Comparison of ENCODE assay signal across 12 mouse cellular contexts in genomic region chr4:150415227-150415969, GRCm38 (mm10).
A peak's percentile ranks its signal among the peaks of the same experiment; 100 is the strongest.
DNase-seq lines count a peak whose midpoint lies in the region; ATAC-seq and TF ChIP-seq lines count a peak whose summit lies in the region.
"Had no signal": no experiment of that assay in that cellular context is flagged by ENCODE, and none has a peak within 500 bp of the region (broad histone marks: within the 10 kb centered on the region; RNA-seq: fewer than 3 reads in every experiment).

No protein-coding gene starts in this region.

- in situ Hi-C loops in Patski (cut with MboI; ENCODE audit: low pct_unique_long_range_greater_than_20kb) = no loop called here

- ATAC-seq in lung, embryonic 14.5 days (ENCODE audit: insufficient read depth) = no peak
- ATAC-seq in Patski = no peak
- ATAC-seq in liver, embryonic 15.5 days (ENCODE audit: insufficient read depth) = 0 out of 2 replicates have a peak, but pooled peaks have one; percentile 32

- POLR2A ChIA-PET in Patski (lab: Charles Lee) = no interaction called here

- no peaks in the 10 kb centered on the region for H3K9me3 ChIP-seq in lung, embryonic 14.5 days (ENCODE audit: low read depth, low read length)
- no peaks in the 10 kb centered on the region for H3K9me3 ChIP-seq in liver, embryonic 15.5 days (replicated peaks)
- H3K9me3 ChIP-seq: heart, embryonic 15.5 days; limb, embryonic 13.5 days had no signal

- no peak overlapping the region for H3K9ac ChIP-seq in lung, embryonic 14.5 days
- H3K9ac ChIP-seq in liver, embryonic 15.5 days = no peak overlapping the region
- H3K9ac ChIP-seq: heart, embryonic 15.5 days; limb, embryonic 13.5 days had no signal

- no peak for TF ChIP-seq CTCF in lung, embryonic 14.5 days (IDR thresholded peaks at IDR 0.05; ENCODE audit: low read depth)
- no peak for TF ChIP-seq CTCF in lung, adult 2 months (IDR thresholded peaks at IDR 0.05; ENCODE audit: insufficient read depth, low read length)
- no peak for TF ChIP-seq CTCF in Patski (IDR thresholded peaks at IDR 0.05)
- no peak for TF ChIP-seq CTCF in kidney, adult 2 months (conservative IDR thresholded peaks at IDR 0.05; ENCODE audit: insufficient read depth, insufficient read length, low read depth, low read length)

- no peak overlapping the region for H3K4me2 ChIP-seq in lung, embryonic 14.5 days
- H3K4me2 ChIP-seq in liver, embryonic 15.5 days = peak overlapping the region; percentile 31
- H3K4me2 ChIP-seq: heart, embryonic 15.5 days; limb, embryonic 13.5 days had no signal

- no peak for TF ChIP-seq POLR2A in lung, adult 2 months (IDR thresholded peaks at IDR 0.05; ENCODE audit: borderline replicate concordance, extremely low read depth, low read depth, low read length)
- no peak for TF ChIP-seq POLR2A in kidney, adult 2 months (IDR thresholded peaks at IDR 0.05; ENCODE audit: low read depth, low read length)

- H3K4me3 ChIP-seq in lung, embryonic 14.5 days (ENCODE audit: low read depth, low read length) = no peak overlapping the region
- no peak overlapping the region for H3K4me3 ChIP-seq in lung, adult 2 months (replicated peaks; ENCODE audit: extremely low read depth, low read depth, low read length)
- no peak overlapping the region for H3K4me3 ChIP-seq in kidney, adult 2 months (ENCODE audit: insufficient read depth, low read depth, low read length)
- no peak overlapping the region for H3K4me3 ChIP-seq in liver, embryonic 15.5 days (replicated peaks)
- H3K4me3 ChIP-seq: gastrocnemius, adult 2 months; heart, embryonic 15.5 days; limb, embryonic 13.5 days had no signal

- peak; percentile 50 for DNase-seq in lung, embryonic 14.5 days
- DNase-seq in lung, adult 2 months = no peak
- DNase-seq in Patski (ENCODE audit: low read depth, low spot score) = peak; percentile 39
- DNase-seq in kidney, adult 2 months = peak; percentile 87
- DNase-seq in cerebellum, adult 9-10 months = no peak
- DNase-seq in left cerebral cortex, adult 18-20 months (ENCODE audit: low spot score in 2 of 2) = no peak
- DNase-seq: cerebellum, postnatal 36 days; gastrocnemius, adult 2 months had no signal

- H3K36me3 ChIP-seq in lung, embryonic 14.5 days (ENCODE audit: insufficient read depth) = peaks cover 21% of the 10 kb centered on the region
- no peaks in the 10 kb centered on the region for H3K36me3 ChIP-seq in kidney, adult 2 months (ENCODE audit: control insufficient read depth, insufficient read depth, low read length)
- no peaks in the 10 kb centered on the region for H3K36me3 ChIP-seq in liver, embryonic 15.5 days (replicated peaks)
- H3K36me3 ChIP-seq: heart, embryonic 15.5 days had no signal

- no peak overlapping the region for H3K27ac ChIP-seq in lung, embryonic 14.5 days (ENCODE audit: low read depth)
- H3K27ac ChIP-seq in kidney, adult 2 months (ENCODE audit: insufficient read depth, low read depth, low read length) = peak overlapping the region; percentile 96
- H3K27ac ChIP-seq in liver, embryonic 15.5 days (replicated peaks) = peak overlapping the region; percentile 67
- H3K27ac ChIP-seq: gastrocnemius, adult 2 months; heart, embryonic 15.5 days; limb, embryonic 13.5 days had no signal

- CTCF ChIA-PET in Patski (lab: Charles Lee) = interaction anchor here (0.8 to 1.2 kb wide), 3 partner anchors 10 to 71 kb away, joined by 3 read pairs; no protein-coding TSS in a partner anchor

- WGBS in lung, embryonic 14.5 days = 64% methylated on average over 10 of the region's 10 CpGs
- WGBS in lung, adult 2 months = 62% methylated on average over 10 of the region's 10 CpGs
- WGBS in kidney, adult 2 months = 32% methylated on average over 10 of the region's 10 CpGs
- whole genome bisulfite sequencing in liver, embryonic 15.5 days (ENCODE audit: insufficient replicate concordance) = 75% methylated on average over 10 of the region's 10 CpGs

- H3K27me3 ChIP-seq in lung, embryonic 14.5 days (ENCODE audit: insufficient read depth, low read length) = no peaks in the 10 kb centered on the region
- no peaks in the 10 kb centered on the region for H3K27me3 ChIP-seq in Patski
- no peaks in the 10 kb centered on the region for H3K27me3 ChIP-seq in kidney, adult 2 months (replicated peaks; ENCODE audit: control insufficient read depth, insufficient read depth, low read length)
- H3K27me3 ChIP-seq in liver, embryonic 15.5 days = no peaks in the 10 kb centered on the region
- H3K27me3 ChIP-seq: CH12.LX; heart, embryonic 15.5 days; limb, embryonic 13.5 days had no signal

- H3K4me1 ChIP-seq in lung, embryonic 14.5 days (ENCODE audit: insufficient read depth) = no peaks in the 10 kb centered on the region
- H3K4me1 ChIP-seq in lung, adult 2 months (ENCODE audit: control insufficient read depth, insufficient read depth, low read length) = no peaks in the 10 kb centered on the region; the same call in 1 of the 2 replicates
- H3K4me1 ChIP-seq in kidney, adult 2 months (ENCODE audit: control insufficient read depth, insufficient read depth, low read length) = peaks cover 29% of the 10 kb centered on the region
- H3K4me1 ChIP-seq in liver, embryonic 15.5 days (replicated peaks) = 0 out of 2 replicates have a peak, but pooled peaks cover 12% of the 10 kb centered on the region
- H3K4me1 ChIP-seq: limb, embryonic 13.5 days had no signal

Comparison
In these comparisons a context has a peak if more than half of its experiments do, and no peak if none do; other contexts are left out.
1. DNase-seq: peak in lung, embryonic 14.5 days (single experiment), Patski (single experiment) and kidney, adult 2 months (single experiment); none in lung, adult 2 months (single experiment), cerebellum, adult 9-10 months (single experiment) and left cerebral cortex, adult 18-20 months (0 of 2).